Mouse (Mus musculus) kidney, adult 18-20 months (tissue): Measurements from ENCODE around the gene Rnf135.
"Not testable (repeated sequence)": the region's sequence is repeated elsewhere in the genome, so short reads cannot be mapped to it uniquely, and the experiment has no call there.

ENCODE experiments used
- DNase-seq: peaks from one replicate; pipeline ENCODE4 v3.0.0; 2021

The Rnf135 gene

DNA sequence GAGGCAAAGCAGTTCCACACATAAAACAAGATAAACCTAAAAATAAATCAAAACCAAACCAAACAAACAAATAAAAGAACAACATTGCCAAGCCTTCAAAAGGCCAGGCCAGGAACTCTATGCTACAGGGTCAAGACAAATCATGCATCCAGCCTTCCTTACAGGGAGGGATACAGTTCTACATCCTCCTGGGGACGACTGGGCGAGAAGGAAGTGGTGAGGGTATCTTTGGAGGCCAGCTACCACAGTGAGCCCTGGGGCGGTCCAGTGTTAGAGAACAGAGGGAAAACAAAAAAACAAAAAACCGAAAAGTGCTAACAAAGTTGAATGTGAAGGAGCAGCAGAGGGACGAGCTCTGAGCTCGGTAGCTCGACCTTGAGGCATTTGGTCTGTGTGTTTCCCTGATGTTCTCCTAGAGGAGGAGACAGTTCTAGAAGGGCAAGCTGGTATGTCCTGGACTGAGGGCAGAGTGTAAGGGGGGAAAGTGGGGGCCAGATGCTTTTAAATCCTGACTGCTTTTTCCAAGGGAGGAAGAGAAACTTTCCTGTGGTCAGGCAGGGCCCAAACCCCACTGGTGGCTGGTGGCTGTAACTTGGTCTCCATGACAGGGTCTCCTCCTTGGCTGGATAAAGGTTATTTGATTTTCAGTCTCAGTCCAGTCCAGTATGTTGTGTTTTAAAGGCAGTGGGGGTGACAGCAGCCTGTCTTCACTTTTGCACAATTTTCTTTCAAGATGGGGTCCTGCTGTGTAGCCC is 20.1 kb upstream of the Rnf135 start:
- DNase-seq = no peak

DNA sequence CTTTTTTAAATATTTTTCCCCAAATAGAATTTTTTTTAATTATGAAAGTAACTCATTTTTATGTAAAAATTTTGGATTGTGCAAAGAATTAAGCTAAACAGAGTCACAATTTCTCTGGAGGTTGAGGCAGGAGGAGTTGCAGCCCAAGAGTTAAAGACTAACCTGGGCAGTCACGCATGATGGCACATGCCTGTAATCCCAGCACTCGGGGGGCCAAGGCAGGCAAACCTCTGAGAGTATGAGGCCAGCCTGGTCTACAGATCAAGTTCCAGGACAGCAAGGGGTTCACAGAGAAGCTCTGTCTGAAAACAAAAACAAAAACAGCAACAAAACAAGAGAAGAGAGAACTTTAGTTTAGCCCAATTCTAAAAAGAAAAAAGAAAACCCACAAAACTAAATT is 19.4 kb upstream of the Rnf135 start:
- DNase-seq = peak; percentile 58

DNA sequence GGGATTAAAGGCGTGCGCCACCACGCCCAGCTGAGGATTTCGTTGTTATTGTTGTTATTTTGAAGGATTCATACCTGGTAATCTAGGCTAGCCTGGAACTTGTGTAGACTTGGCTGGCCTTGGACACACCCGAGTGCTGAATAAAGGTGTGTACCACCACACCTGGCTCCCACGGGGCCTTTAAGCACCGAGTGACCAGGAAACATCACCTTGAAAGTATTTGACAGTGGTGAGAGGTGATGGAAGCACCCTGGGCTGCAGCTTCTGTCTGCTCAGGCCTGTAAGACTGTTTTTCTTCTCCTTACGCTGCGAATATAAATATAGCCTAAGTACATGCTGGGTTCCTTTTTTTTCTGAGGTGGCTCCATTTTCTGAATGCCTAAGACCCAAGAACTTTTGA is 15.5 kb upstream of the Rnf135 start:
- no peak for DNase-seq

DNA sequence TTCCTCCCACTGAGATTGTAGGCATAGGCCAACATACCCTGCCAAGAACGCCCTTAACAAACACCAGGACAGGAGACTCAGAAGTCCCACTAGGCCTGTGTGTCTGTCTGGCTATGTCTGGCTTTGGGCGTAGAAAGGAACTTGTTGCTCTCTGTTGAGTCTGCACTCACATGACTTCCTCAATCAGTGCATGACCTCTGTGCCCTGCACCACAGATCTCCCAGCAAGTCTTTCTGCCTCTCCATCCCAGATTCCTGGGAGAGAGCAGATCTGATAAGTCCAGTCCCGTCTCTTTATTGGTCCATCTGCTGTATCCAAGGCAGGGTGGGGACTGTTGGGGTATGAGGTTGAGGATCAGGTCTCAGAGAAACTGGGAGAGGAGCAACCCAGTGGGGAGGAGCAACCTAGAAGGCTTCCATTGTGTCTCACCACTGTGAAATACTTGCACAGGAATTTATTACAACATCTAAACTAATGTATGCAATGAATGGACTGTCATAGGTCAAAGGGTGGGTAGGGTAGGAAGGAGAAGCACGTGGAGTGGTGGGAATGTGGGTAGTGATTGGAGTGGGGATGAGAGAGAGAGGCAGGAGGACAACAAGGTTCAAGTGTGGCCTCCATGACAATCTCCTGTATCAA is 14.9 kb upstream of the Rnf135 start:
- no peak for DNase-seq

DNA sequence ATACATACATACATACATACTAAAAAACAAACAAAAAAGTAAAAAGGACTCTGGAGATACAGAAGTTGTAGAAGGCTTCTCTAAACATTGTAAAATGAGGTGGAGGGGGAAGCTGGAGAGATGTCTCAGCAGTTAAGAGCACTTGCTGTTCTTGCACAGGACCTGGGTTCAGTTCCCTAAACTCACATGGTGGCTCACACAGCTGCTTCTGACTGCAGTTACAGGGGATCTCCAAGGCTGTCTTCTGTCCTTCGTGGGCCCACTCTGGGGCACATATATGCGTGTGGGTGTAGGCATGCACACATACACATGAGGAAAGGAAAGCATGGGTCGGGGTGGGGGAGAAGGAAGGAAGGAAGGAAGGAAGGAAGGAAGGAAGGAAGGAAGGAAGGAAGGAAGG is 14.0 kb upstream of the Rnf135 start:
- DNase-seq = no peak

DNA sequence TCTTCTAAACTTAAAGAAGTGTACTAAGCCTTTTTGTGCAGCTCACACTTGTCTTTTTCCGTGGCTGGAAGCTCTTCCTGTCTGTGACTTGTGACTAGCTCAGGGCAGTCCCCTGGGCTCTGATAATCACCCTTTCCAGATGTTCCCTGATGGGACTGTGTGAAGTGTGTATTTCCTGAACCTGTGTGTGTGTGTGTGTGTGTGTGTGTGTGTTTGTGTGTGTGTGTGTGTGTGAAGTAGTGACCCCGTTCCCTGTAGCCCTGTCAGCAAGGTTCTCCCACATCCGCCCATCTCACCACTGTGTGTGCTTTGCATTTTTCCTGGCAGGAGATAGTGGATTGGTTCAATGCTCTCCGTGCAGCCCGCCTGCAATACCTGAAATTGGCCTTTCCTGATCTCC is 13.3 kb upstream of the Rnf135 start:
- no peak for DNase-seq

DNA sequence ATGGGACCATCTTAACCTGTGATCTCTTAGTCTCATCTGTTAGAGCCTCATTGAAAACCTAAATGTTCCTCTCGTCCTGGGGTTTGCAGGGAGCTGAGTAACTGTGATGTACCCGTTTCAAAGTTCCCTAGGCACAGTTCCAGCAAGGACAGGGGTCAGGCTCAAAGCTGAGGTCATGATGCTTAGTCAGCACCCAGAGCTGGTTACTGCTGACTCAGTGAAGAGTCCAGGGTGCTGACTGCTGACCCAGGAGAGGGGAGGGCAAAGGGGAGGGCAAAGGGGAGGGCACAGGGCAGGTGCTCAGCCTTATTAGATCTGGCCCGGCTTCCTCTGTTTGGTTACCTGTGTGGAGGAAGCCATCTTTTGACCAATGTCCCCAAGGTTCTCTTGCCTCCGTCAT is 11.8 kb upstream of the Rnf135 start:
- DNase-seq = peak; percentile 81

DNA sequence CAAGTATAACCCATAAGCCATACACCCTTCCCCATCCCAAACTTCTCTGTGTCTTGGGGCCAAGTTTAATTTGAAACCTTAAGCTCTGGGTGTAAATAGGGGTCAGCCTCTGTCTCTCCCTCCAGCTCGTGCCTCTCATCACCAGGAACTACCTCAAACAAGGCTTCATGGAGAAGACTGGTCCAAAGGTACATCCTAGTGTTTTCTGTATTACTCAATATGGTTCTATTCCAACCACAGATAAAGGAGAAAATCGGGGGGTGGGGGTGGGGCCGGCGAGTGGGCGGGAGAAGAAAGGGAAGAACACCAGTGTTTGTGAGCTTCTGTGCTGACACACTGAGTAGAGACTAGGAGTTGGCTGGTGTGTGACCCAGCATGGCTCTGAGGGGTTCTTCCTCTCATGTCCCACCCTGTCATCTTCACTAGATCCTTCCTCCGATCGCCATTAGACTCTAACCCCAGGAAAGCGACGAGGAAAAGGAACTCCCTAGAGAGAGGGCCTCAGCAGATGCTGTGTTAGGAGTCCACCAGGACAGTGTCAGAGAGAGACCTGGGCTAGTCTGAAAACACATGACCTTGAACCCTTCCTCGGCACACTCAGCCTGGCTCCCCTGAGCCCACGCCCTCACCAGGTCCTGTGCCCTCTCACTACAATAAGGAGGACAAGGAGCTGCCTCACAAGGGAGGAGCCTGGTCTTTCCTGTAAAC is 9.5 kb upstream of the Rnf135 start:
- DNase-seq = no peak

DNA sequence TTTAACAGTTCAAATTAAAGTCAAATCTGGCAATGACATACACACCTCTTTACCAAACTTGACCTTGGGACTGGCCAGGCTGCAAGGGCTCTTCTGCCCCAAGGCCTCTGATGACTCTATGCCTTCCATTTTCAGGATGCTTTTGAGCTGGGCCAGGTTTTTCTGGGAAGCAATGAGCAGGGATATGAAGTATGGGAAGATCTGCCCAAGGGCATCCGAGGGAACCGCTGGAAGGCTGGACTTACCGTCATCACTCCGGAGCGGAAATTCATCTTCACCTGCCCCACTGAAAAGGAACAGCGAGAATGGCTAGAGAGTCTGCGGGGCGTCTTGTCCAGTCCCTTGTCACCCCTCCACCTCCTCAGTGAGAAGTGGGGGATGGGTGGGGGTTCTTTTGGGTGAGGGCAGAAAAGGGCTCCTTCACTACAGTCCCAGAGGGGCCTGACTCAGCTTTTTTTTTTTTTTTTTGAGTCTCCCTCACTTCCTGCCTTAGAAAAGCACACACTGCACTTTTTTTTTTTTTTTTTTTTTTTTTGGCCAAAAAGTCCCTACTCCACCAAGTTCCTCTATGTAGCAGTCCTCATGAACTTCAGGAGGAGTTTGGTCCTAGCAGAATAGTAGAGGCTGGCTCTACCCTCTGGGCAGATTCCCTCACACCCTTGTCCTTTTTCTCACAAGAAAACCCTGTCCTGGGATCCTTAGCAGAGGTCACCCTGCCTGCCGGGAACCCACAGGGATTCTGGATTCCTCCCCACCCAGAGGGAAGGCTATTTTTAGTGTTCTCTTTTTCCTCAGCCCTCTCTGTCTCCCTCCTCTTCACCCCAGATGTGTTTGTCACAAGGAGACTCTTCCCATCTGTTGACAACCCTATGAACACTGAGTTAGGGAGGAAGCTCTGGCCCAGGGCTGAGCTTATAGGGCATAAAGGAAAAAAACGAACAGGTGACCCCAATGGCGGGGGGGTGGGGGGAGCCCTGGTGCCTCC is 6.4 kb upstream of the Rnf135 start:
- DNase-seq = no peak

DNA sequence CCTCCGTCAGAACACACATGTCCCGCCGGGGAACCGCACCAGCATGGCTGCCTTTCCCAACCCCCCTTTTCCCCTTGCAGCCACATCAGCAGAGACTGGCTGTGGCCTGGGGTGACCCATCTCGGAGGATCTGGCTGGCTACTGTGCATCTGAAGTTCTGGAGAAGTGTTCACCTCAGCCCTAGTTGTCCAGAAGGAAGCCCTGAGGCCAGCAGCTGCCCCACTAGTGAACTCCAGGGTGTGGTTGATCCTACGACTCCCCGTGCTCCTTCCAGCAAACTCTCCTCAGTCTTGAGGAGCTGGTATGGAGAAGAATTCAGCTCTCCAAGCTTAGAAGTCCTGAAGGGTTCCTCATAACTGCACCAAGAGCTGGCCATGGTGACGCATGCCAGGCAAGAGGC is 5.3 kb upstream of the Rnf135 start:
- DNase-seq = no peak

DNA sequence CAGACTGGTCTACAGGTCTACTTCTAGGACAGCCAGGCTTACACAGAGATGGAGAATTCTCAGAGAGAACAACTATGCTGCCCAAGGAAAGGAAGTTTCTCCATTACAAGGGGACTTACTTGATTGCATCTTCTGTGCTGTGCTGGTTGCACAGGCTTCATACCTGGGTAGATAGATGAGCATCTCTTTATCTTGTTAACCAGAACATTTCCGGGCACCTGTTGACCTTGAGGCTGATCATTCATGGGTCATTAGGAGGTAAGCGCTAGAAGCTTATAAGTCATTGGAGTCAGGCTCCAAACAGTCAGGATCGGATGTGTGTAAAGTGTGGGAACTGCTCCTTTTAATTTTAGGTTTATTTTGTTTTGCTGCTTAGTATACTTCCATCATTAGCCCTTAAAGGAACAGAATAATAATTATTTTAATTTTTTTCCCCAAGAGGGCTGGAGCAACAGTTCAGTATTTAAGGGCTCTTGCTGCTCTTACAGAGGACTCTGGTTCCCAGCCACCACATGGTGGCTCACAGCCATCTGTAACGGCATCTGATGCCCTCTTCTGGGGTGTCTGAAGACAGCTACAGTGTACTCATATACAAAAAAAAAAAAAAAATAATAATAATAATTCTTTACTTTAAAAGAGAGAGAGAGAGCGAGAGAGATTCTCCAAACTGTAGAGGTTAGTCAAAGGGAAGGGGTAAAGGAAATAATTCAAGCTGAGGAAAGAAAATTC is 2.5 kb upstream of the Rnf135 start:
- no peak for DNase-seq

DNA sequence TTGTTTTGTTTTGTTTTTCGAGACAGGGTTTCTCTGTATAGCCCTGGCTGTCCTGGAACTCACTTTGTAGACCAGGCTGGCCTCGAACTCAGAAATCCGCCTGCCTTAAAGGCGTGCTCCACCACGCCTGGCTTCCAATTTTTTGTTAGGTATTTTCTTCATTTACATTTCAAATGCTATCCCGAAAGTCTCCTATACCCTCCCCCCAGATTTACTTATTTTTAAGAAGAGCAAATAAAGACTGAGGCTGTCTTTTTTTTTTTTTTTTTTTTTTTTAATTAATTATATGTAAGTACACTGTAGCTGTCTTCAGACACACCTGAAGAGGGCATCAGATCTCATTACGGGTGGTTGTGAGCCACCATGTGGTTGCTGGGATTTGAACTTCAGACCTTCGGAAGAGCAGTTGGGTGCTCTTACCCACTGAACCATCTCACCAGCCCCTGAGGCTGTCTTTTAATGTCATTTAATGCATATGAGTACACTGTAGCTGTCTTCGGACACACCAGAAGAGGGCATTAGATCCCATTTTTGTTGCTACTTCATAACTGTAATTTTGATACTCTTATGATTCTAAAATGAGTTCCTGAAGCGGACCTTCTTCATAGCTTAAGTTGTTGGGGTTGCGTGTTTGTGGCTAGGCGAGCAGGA is 472 bp upstream of the Rnf135 start:
- not testable (repeated sequence) for DNase-seq

DNA sequence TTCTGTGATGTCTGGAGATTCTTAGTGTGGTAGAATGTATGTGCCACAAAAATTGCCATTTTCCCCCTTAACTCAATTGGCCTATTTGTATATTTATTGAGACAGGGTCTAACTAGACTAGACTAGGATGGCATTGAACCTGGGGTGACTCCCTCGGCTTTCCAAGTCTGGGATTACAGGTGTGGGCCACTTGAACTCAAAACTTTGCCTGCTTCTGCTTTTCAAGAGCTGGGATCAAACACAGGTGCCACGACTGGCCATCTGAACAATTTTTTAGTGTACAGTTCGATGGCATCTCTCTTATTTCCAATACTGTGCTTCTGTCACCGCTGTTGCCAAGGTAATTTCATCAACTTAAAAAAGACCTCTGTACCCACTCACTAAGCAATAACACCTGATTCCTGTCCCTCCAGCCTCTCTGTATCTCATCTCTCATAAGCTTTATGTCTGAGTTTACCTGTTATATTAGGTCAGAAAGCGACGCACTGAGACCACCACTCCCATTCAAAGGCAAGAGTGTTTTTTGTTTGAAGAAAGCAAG is 950 bp downstream of the Rnf135 start:
- DNase-seq = no peak

DNA sequence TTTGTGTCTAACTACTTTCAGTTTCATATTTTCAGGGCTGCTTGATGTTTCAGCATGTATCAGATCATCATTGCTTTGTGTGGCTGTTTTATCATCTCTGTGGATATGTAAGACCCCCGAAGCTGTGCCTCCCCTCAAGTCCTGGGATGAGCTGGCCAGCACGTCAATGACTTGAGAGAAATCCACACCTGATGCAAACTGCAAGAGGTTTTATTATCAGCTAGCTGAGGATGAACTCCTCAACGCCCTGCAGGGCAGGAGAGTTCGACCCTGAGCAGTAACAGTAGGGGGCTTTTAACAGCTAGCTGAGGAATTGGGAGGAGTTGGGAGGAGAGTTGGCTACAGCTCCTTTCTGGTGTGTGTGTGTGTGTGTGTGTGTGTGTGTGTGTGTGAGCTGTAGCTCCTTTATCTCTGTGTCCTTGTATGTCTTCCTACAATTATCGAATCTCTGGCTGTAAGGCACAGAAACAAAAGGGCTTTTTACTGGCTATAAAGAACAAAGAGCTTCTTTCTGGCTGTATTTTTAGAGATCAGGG is 1.9 kb downstream of the Rnf135 start:
- DNase-seq = not testable (repeated sequence)

DNA sequence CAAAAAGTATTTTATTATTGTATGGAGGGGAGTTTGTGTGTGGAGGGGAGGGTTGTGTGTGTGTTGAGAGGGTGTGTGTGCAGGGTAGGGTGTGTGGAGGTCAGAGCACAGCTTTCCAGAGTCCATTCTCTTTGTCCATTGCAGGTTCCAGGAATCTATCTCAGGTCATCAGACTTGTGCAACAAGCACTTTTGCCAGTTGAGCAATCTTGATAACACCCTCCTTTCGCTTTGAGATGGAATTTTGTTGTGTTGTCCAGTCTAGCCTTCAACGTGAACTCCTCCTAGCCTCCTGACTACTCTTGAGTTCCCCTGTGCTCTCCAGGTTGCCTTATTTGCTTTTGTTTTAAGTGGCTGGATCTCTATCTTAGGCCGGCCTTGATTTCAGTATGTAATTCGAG is 6.6 kb downstream of the Rnf135 start:
- no peak for DNase-seq

DNA sequence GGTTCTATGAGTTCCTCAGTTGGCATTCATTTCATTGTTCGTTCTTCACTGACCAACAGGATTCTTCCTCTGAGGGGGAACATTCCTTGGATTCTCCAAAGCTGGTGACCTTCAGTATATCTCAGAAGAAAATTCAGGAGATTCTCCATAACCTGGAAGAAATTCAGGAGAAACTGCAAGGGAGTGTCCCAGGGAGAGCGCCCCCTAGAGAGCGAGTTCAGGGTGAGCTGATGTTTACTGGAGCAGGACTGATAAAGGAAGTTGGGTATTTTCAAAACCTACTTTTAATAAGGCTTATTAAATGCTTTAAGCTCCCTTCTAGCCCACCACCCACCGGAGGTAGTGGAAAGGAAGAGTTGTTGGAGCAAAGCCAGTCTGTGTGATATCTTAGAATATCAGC is 10.2 kb downstream of the Rnf135 start:
- no peak for DNase-seq

DNA sequence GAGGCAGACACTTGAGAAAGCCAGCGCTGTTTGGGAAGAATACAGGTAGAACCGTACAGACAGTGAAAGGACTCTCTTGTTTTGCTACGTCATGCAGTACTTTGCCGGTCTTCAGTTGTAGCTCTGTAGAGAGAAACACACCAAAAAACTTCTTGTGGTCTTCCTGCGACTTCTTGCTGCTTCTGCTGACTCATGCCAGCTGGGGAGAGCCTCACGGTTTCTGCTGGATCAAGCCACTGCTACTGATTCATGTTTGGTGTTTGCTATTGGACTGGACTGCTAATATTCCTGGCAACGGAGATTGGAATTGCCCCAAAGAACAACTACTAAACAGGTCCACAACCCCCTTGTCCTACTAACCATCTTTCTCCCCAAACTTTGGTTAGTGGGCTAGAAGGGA is 12.7 kb downstream of the Rnf135 start:
- DNase-seq = no peak

DNA sequence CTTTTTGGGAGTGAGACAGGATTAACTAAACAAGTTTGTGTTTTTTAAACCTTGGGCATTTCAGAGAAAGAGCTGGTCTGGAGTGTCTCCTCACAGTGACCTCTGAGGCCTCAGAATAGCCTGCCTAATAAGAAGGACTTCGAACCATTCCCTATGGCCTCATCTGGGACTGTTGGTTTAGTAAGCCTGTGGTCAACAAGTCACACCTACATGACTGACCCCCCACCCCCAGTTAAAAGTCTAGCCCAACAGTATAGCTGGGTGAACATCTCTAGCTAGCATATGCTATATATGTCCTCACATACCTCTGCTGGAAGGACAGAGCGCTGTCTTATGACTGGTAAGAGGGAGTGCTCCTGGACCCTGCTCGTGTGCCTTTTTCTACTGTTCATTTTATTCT is 15.7 kb downstream of the Rnf135 start:
- no peak for DNase-seq

DNA sequence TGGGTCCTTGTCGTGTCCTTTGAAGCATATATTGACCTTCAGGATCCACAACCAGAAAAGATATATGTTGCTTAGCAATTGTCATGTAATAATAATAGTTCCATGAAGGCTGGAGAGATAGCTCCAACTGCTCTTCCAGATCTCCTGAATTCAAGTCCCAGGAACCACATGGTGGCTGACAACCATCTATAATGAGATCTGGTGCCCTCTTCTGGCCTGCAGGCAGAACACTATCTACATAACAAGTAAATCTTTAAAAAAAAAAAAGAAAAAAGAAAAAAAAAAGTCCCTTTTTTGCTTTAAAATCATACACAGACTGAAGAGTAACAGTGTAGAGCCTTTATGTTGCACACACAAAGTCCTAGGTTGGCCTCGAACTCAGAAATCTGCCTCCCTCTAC is 16.1 kb downstream of the Rnf135 start:
- no peak for DNase-seq

DNA sequence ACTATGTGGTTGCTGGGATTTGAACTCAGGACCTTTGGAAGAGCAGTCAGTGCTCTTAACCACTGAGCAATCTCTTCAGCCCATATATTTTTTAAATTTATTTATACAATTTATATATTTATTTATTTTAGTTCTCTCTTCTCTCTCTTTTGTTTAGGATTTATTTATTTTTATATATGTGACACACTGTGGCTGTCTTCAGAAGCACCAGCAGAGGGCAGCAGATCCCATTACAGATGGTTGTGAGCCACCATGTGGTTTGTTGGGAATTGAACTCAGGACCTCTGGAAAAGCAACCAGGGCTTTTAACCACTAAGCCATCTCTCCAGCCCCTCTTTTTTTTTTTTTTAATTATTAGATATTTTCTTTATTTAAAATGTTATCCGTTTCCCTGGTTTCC is 16.7 kb downstream of the Rnf135 start:
- no peak for DNase-seq

DNA sequence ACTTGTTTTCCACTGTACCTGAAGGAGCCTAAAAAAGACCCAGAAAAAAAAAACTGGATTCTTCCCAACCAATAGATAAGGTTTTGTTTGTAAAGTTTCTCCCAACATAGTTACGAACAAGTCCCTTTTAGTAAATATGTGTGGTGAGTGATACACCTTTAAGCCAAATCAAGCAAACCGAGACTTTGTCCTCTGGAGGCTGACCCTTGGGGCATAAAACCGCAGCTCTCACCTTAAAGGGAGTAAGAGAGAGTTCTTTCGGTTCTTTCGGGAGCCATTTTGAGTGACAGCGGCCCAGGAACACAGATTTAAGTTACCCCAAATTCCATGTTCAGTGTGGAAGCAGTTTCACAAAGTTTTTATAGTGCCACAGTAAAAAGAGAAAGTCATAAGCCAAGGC is 18.6 kb downstream of the Rnf135 start:
- no peak for DNase-seq
